Mouse (Mus musculus) macrophage (primary cell): Measurements from ENCODE around the gene Ndufaf8. TPM values are rescaled to one million over a fixed set of nuclear protein-coding genes. Genes with fewer than 3 reads are reported as not detected.

Experiments used
- H3K27ac ChIP-seq: fragments of 350-480 bp; formaldehyde crosslinking; 2 replicates; pipeline ENCODE4 v1.9.0; 2021
- H3K36me3 ChIP-seq: fragments of 350-480 bp; formaldehyde crosslinking; 2 replicates; pipeline ENCODE4 v1.9.0; 2021; ENCODE audit errors: inconsistent target
- H3K4me3 ChIP-seq: fragments of 350-480 bp; formaldehyde crosslinking; 2 replicates; pipeline ENCODE4 v1.9.0; 2021; ENCODE audit errors: inconsistent target
- H3K79me2 ChIP-seq: fragments of 350-480 bp; formaldehyde crosslinking; 2 replicates; pipeline ENCODE4 v1.9.0; 2021; ENCODE audit errors: inconsistent target
- WGBS: methylation state at CpG from one replicate; pipeline ENCODE4 v1.1.7; 2026; ENCODE audit warnings: inconsistent platforms; ENCODE audit not compliant: missing documents; 5-methylcytosine and 5-hydroxymethylcytosine counted together
- polyA plus RNA-seq: library from polyadenylated mRNA; stranded (reverse); fragments of 250-400 nt; gene quantifications from 3 replicates; pipeline ENCODE4 v1.2.4, GENCODE M21; 2018; ENCODE audit warnings: inconsistent platforms

Gene Ndufaf8
- polyA plus RNA-seq, 1 experiment from 2014 or later = 4.7 TPM

DNA sequence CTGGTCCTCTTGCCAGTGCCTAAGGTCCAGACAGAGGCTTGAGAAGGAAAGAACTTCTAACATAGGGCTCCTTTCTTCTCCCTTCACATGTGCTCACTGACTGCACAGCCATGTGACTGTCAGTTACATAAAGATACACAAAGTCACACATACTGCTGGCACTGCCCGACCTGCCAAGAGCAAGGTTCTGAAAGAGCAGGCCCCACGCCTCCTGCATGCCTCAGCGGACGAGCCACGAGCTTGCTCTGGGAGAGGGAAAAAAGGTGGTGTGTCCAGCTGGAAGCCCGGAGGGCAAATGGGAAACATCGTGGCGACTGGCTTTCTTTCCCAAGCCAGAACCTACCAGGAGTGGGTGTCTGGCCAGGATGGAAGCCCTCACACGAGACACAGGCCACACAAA is 9.1 kb downstream of the Ndufaf8 start:
- Histone ChIP-seq H3K79me2 (no peaks in the 10 kb centered on the region), H3K36me3 (peaks cover 69% of the 10 kb centered on the region), H3K4me3 (no peak overlapping the region), H3K27ac (no peak overlapping the region)
- 95% methylated on average over 4 of the region's 9 CpGs for WGBS

DNA sequence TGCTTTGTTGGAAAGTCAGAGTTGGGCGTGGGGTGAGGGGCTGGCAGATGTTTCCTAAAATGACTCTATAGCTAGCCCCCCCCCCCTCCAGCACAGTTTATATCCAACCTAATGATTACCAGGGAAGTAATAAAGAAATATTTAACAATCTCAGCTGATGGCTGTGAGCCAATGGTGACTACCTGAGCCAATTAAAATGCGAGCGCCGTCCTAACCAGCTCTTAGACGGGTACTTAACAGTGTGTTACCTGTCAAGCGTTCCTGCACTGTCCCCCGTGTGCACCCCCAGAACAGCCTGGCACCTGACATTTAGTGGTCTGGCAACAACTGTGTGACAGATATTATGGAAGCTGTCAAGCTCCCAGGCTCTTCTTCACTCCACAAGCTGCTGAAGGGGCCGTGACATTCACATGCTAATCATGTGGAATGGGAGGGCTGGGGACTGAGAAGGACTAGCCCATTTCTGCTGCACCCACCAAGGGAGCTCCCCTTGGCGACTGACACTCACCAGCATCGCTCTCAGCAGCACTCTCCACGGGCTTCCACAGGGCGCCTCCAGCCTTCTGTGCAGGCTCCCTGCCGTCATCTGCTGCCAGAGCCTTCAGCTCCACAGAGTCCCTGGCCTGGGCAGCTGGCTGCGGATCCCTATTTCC is 11.0 kb downstream of the Ndufaf8 start:
- H3K36me3 ChIP-seq = peaks cover 69% of the 10 kb centered on the region
- no peak overlapping the region for H3K4me3 ChIP-seq
- 94% methylated on average over 12 of the region's 14 CpGs for WGBS
- H3K79me2 ChIP-seq = no peaks in the 10 kb centered on the region
- H3K27ac ChIP-seq = no peak overlapping the region

- Histone ChIP-seq H3K36me3 (peaks cover 69% of the 10 kb centered on the region), H3K79me2 (no peaks in the 10 kb centered on the region), H3K27ac (no peak overlapping the region), H3K4me3 (no peak overlapping the region)
- WGBS = 89% methylated on average over 7 of the region's 7 CpGs
These were observed 11.8 kb downstream of the Ndufaf8 start for GRCm38 (mm10) chr11:120110554-120110953.

GRCm38 (mm10) chr11:120111033-120111432 is 12.3 kb downstream of the Ndufaf8 start:
- H3K4me3 ChIP-seq = no peak overlapping the region
- no peak overlapping the region for H3K27ac ChIP-seq
- WGBS = 50% methylated on average over 2 of the region's 2 CpGs
- H3K36me3 ChIP-seq = peaks cover 69% of the 10 kb centered on the region
- no peaks in the 10 kb centered on the region for H3K79me2 ChIP-seq

GRCm38 (mm10) chr11:120112136-120112535 is 13.4 kb downstream of the Ndufaf8 start:
- 93% methylated on average over 4 of the region's 4 CpGs for WGBS
- Histone ChIP-seq H3K27ac (no peak overlapping the region), H3K36me3 (peaks cover 69% of the 10 kb centered on the region), H3K4me3 (no peak overlapping the region), H3K79me2 (no peaks in the 10 kb centered on the region)

- 96% methylated on average over 21 of the region's 21 CpGs for WGBS
- H3K36me3 ChIP-seq = peaks cover 63% of the 10 kb centered on the region
- no peak overlapping the region for H3K27ac ChIP-seq
- H3K79me2 ChIP-seq = no peaks in the 10 kb centered on the region
- no peak overlapping the region for H3K4me3 ChIP-seq
These were observed 15.9 kb downstream of the Ndufaf8 start for GRCm38 (mm10) chr11:120114488-120115215.

GRCm38 (mm10) chr11:120117626-120118025 is 18.9 kb downstream of the Ndufaf8 start:
- H3K27ac ChIP-seq = no peak overlapping the region
- peaks cover 69% of the 10 kb centered on the region for H3K36me3 ChIP-seq
- no peaks in the 10 kb centered on the region; the same call in 1 of the 2 replicates for H3K79me2 ChIP-seq
- no peak overlapping the region for H3K4me3 ChIP-seq
- 83% methylated on average over 2 of the region's 2 CpGs for WGBS

GRCm38 (mm10) chr11:120119108-120119507 is 20.4 kb downstream of the Ndufaf8 start:
- Histone ChIP-seq H3K4me3 (no peak overlapping the region), H3K79me2 (no peaks in the 10 kb centered on the region; the same call in 1 of the 2 replicates), H3K27ac (no peak overlapping the region), H3K36me3 (peaks cover 77% of the 10 kb centered on the region)
- WGBS = 90% methylated on average over 7 of the region's 7 CpGs

DNA sequence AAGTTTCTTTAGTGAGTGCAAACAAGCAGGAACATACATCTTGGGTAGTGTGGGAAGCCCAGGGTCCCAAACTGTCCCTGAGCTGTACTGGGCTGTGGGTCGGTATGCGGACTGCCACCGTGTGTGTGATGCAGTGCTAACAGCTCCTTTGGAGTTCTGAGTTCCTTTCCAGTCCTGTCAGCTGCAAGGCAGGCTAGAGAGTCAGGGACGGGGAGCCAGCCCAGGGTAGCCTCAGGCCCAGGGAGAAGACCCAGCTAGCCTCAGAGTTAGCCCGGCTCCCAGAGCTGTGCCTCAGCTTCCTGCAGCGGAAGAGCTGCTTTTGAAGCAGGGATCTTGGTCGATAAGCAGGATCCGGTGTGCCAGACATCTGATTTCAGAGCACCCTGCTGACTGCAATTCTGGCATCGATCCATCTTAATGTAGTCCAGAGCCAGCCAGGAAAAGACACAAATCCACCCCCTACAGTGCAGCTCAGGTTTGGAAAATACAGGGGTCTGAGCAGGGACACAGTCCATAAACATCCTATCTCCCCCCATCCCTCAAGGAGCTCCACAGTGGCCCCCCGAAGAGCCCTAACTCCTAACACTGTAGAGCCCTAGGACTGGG is 21.3 kb downstream of the Ndufaf8 start:
- H3K4me3 ChIP-seq = no peak overlapping the region
- WGBS = 96% methylated on average over 10 of the region's 10 CpGs
- H3K36me3 ChIP-seq = peaks cover 79% of the 10 kb centered on the region
- H3K79me2 ChIP-seq = peaks cover 5% of the 10 kb centered on the region; the same call in 1 of the 2 replicates
- H3K27ac ChIP-seq = no peak overlapping the region

- Histone ChIP-seq H3K27ac (no peak overlapping the region), H3K79me2 (peaks cover 8% of the 10 kb centered on the region; the same call in 1 of the 2 replicates), H3K4me3 (no peak overlapping the region), H3K36me3 (peaks cover 75% of the 10 kb centered on the region)
- 93% methylated on average over 17 of the region's 17 CpGs for WGBS
These were observed 22.1 kb downstream of the Ndufaf8 start for GRCm38 (mm10) chr11:120120642-120121420.

DNA sequence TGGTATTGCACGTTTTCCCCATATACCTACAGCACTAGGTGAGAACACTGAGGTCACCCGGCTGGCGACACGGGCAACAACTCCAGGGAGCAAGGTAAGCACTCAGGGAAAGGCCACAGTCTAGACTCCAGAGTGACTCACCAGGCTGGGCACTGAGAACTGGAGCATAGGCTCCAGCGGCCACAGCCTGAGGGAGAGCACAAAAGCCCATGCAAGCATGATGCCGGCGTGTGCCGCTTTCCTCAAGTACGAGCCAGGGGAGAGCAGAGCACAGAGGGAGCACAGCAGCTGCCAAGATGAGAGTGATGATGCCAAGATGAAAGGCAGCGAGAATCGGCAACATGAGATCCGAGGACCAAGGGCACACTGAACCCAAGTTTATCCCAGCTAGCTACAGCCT is 23.4 kb downstream of the Ndufaf8 start:
- WGBS = 97% methylated on average over 12 of the region's 12 CpGs
- Histone ChIP-seq H3K36me3 (peaks cover 67% of the 10 kb centered on the region), H3K4me3 (no peak overlapping the region), H3K27ac (no peak overlapping the region), H3K79me2 (peaks cover 12% of the 10 kb centered on the region; the same call in 1 of the 2 replicates)

GRCm38 (mm10) chr11:120126845-120127244 is 28.1 kb downstream of the Ndufaf8 start:
- H3K36me3 ChIP-seq = peaks cover 68% of the 10 kb centered on the region
- peaks cover 21% of the 10 kb centered on the region; the same call in 1 of the 2 replicates for H3K79me2 ChIP-seq
- no peak overlapping the region for H3K4me3 ChIP-seq
- 96% methylated on average over 2 of the region's 2 CpGs for WGBS
- H3K27ac ChIP-seq = no peak overlapping the region

GRCm38 (mm10) chr11:120129281-120129680 is 30.6 kb downstream of the Ndufaf8 start:
- peaks cover 26% of the 10 kb centered on the region; the same call in 1 of the 2 replicates for H3K79me2 ChIP-seq

GRCm38 (mm10) chr11:120134148-120134547 is 35.4 kb downstream of the Ndufaf8 start:
- Histone ChIP-seq H3K36me3 (peaks cover 59% of the 10 kb centered on the region), H3K79me2 (peaks cover 61% of the 10 kb centered on the region), H3K27ac (no peak overlapping the region), H3K4me3 (no peak overlapping the region)
- 96% methylated on average over 5 of the region's 5 CpGs for WGBS

More at GRCm38 (mm10) chr11:120129281-120129680, 30.6 kb downstream of the Ndufaf8 start:
- WGBS = 94% methylated on average over 6 of the region's 7 CpGs
- Histone ChIP-seq H3K36me3 (peaks cover 56% of the 10 kb centered on the region), H3K4me3 (no peak overlapping the region), H3K27ac (no peak overlapping the region)
